20 mouse cellular contexts compared by ENCODE assay signal in the genomic region with DNA sequence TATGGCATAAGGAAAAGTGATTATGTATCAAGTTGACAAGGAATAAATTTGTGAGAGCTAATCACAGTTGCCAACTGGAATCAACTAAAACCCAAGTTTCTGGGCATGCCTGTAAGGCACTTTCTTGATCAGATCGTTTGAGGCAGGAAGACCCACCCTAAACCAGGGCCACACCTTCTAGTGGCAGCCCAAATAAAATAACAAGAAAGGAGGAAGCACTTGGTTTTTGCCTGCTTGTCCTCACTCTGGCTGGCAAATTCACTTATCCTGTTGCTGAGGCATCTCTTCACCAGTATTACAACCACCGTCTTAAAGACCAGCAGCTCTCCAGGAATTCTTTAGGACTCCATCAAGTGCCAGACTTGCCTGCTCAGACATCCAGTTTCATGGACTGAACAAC. TPM values are rescaled to one million over a fixed set of nuclear protein-coding genes. Genes with fewer than 3 reads are reported as not detected.
A peak's percentile ranks its signal among the peaks of the same experiment; 100 is the strongest.
DNase-seq lines count a peak whose midpoint lies in the region; ATAC-seq lines count a peak whose summit lies in the region.
"Had no signal": no experiment of that assay in that cellular context is flagged by ENCODE, and none has a peak within 500 bp of the region (broad histone marks: within the 10 kb centered on the region; RNA-seq: fewer than 3 reads in every experiment).

No protein-coding gene starts in this region.

- peak; percentile 39 for DNase-seq in spleen, postnatal 36 days (ENCODE audit: low spot score in 2 of 2)
- DNase-seq in spleen, adult 18-20 months = no peak
- no peak for DNase-seq in limb, embryonic 10.5 days (ENCODE audit: low spot score)
- no peak for DNase-seq in thymus, postnatal 25 days
- no peak for DNase-seq in left cerebral cortex, adult 18-20 months (ENCODE audit: low spot score in 2 of 2)
- DNase-seq: cerebellum, adult 18-20 months; forebrain, postnatal 0 days; heart, adult 18-20 months; kidney, adult 18-20 months; kidney, postnatal 25 days; thymus, adult 2 months had no signal

- peak; percentile 72 for ATAC-seq in common myeloid progenitor, adult 5-6 weeks (replicated peaks; ENCODE audit: low read depth, poor library complexity, severe bottlenecking)
- peak; percentile 28; the same call in 1 of the 2 replicates for ATAC-seq in liver, embryonic 16.5 days (ENCODE audit: low read depth)
- ATAC-seq: forebrain, postnatal 0 days; hindbrain, embryonic 16.5 days had no signal

- 25% methylated on average over 2 of the region's 2 CpGs for WGBS in liver, embryonic 16.5 days (ENCODE audit: insufficient replicate concordance)
- 70% methylated on average over 2 of the region's 2 CpGs for WGBS in limb, embryonic 10.5 days

- H3K4me2 ChIP-seq in liver, embryonic 16.5 days (ENCODE audit: low read depth, low read length) = no peak overlapping the region
- H3K4me2 ChIP-seq: embryonic facial prominence, embryonic 13.5 days; limb, embryonic 13.5 days; lung, embryonic 15.5 days; neural tube, embryonic 12.5 days had no signal

- no peak overlapping the region for H3K4me3 ChIP-seq in liver, embryonic 16.5 days (ENCODE audit: low read depth, low read length)
- H3K4me3 ChIP-seq in limb, embryonic 10.5 days = no peak overlapping the region
- H3K4me3 ChIP-seq: embryonic facial prominence, embryonic 13.5 days; limb, embryonic 13.5 days; lung, embryonic 15.5 days; megakaryocyte, embryonic 14.5 days; neural tube, embryonic 12.5 days had no signal

- no peaks in the 10 kb centered on the region for H3K9me3 ChIP-seq in liver, embryonic 16.5 days (replicated peaks; ENCODE audit: control insufficient read depth, low read length)
- no peaks in the 10 kb centered on the region for H3K9me3 ChIP-seq in limb, embryonic 10.5 days (replicated peaks)
- H3K9me3 ChIP-seq: embryonic facial prominence, embryonic 13.5 days; limb, embryonic 13.5 days; lung, embryonic 15.5 days; megakaryocyte, embryonic 14.5 days; neural tube, embryonic 12.5 days had no signal

- no peaks in the 10 kb centered on the region for H3K27me3 ChIP-seq in liver, embryonic 16.5 days (ENCODE audit: control insufficient read depth, insufficient read depth, low read depth, low read length)
- H3K27me3 ChIP-seq in limb, embryonic 10.5 days (ENCODE audit: low read depth, poor library complexity, severe bottlenecking) = no peaks in the 10 kb centered on the region
- H3K27me3 ChIP-seq: CH12.LX; embryonic facial prominence, embryonic 13.5 days; limb, embryonic 13.5 days; lung, embryonic 15.5 days; megakaryocyte, embryonic 14.5 days; neural tube, embryonic 12.5 days had no signal

- no peak overlapping the region for H3K9ac ChIP-seq in liver, embryonic 16.5 days (ENCODE audit: low read depth, low read length)
- H3K9ac ChIP-seq: embryonic facial prominence, embryonic 13.5 days; forebrain, postnatal 0 days; limb, embryonic 13.5 days; lung, embryonic 15.5 days; neural tube, embryonic 12.5 days had no signal

- H3K36me3 ChIP-seq in liver, embryonic 16.5 days (ENCODE audit: control insufficient read depth, insufficient read depth) = peaks cover 5% of the 10 kb centered on the region
- H3K36me3 ChIP-seq in limb, embryonic 10.5 days = peaks cover 22% of the 10 kb centered on the region

- peaks cover 36% of the 10 kb centered on the region for H3K4me1 ChIP-seq in liver, embryonic 16.5 days (ENCODE audit: control insufficient read depth, low read depth, low read length)
- H3K4me1 ChIP-seq in limb, embryonic 10.5 days = 0 out of 2 replicates have a peak, but pooled peaks cover 6% of the 10 kb centered on the region
- H3K4me1 ChIP-seq: lung, embryonic 15.5 days had no signal

- H3K27ac ChIP-seq in liver, embryonic 16.5 days (ENCODE audit: low read length) = no peak overlapping the region
- no peak overlapping the region for H3K27ac ChIP-seq in limb, embryonic 10.5 days
- H3K27ac ChIP-seq: embryonic facial prominence, embryonic 13.5 days; limb, embryonic 13.5 days; lung, embryonic 15.5 days; neural tube, embryonic 12.5 days had no signal

RNA-seq across cellular contexts. Expression of gene Frs2, which starts 20.9 kb away (rescaled TPM):
- 17.5 and 24.8 TPM in 2 replicates for total RNA-seq in common myeloid progenitor, adult 5-6 weeks (2017)
- polyA plus RNA-seq in liver, embryonic 16.5 days (2015; fragmentation: Nextera tagmentation; extraction: Ambion mirVana) = 7.4 and 9.0 TPM in 2 replicates
- 18.0 and 20.0 TPM in 2 replicates for polyA plus RNA-seq in limb, embryonic 10.5 days (2016; fragmentation: Nextera tagmentation; extraction: Ambion mirVana)
- total RNA-seq in left cerebral cortex, adult 18-20 months (2021) = 10 to 100 TPM; 34.9 to 36.5 TPM

Comparison
In these comparisons a context has a peak if more than half of its experiments do, and no peak if none do; other contexts are left out.
1. DNase-seq: peak in spleen, postnatal 36 days (2 of 2); none in spleen, adult 18-20 months (0 of 2), limb, embryonic 10.5 days (single experiment), thymus, postnatal 25 days (single experiment) and left cerebral cortex, adult 18-20 months (0 of 2).